Mouse (Mus musculus) WW6 (cell line): ENCODE results near the gene Krt8.

Experiments used
- DNase-seq: peaks from one replicate; pipeline ENCODE4 v3.0.0-alpha.2; 2013; ENCODE audit warnings: low read depth, low spot score

Gene Krt8

GRCm38 (mm10) chr15:102004189-102004588 lies at the start of gene Krt8:
Krt8 (minus strand) TSS chr15:102004482.
- DNase-seq = no peak

DNA sequence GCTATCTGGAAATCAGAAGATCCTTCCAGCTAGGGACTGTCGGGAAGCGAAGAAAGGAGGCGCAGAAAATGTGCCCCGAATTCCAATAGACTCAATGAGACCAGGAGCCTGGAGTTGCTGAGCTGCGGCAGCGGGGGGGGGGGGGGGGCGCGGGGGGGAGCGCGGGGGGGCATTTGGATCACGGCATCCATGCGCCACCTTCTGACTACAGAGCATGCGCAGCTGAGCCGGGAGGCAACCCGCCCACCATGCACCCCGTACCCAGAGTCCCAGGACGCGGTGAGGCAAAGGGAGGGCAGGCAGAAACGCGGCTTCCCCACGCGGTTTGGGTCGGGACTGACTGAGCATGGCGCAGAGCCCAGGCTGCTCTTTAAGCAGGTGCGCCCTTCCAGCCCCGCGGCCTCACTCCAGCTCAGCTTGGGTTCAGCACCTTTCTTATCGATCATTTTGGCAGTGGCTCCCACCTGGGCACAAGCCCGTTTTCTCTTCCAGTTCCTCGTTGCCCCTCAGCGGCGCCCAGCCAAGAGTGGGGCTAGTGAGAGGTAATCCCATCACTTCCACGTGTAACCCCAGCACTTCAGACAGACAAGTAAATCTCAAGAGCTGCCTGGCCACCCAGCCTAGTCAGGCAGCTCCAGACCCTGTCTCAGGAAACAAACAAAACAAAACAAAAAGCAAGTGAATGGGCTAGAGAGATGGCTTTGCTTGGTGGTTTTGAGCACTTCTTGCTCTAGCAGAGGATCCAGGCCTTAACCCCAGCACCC lies 47.8 kb upstream of the Krt8 start:
- DNase-seq = no peak

- no peak for DNase-seq
Measured at GRCm38 (mm10) chr15:102049871-102050270, 45.6 kb upstream of the Krt8 start.

- DNase-seq = no peak
Measured at GRCm38 (mm10) chr15:102048006-102048405, 43.7 kb upstream of the Krt8 start.

DNA sequence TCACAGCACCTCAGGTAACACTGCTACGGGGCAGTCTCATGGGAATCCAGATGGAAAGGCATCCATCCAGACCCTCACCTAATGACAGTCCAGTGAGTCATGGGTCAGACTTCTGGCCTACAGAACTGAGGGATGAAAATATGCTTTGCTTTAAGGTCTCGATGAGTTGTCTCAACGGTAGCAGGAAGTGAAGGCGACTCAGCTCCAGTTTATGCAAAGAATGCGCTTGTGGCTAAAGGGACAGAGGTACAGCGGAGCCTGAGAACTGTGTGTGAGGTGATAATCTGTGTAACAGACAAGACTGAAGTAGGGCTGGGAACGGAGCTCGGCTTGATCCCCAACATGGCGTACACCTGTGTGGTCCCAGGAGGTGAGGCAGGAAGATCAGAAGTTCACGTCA lies 41.4 kb upstream of the Krt8 start:
- no peak for DNase-seq

- DNase-seq = no peak
Measured at GRCm38 (mm10) chr15:102044745-102045144, 40.5 kb upstream of the Krt8 start.

DNA sequence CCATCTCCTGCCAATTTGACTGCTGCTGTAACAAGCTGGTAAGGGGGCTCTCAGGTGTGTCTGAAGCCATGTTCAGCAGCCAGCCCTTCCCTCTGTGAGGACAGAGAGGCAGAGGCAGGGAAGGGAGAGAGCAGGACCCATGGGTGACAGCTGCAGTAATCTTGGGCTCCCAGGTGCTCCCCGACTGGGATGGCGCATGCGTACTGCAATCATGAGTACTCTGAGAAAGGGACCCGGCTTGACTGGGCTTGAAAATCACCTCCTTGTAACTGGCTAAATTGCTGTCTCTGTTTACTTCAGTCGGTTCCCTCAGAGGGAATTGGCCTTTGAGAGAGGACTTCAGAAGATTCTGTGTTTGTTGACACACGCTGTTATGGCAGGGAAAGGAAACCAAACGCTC lies 37.7 kb upstream of the Krt8 start:
- DNase-seq = no peak

GRCm38 (mm10) chr15:102040277-102040676 lies 36.0 kb upstream of the Krt8 start:
- DNase-seq = no peak

- no peak for DNase-seq
Measured at GRCm38 (mm10) chr15:102034121-102035053, 30.1 kb upstream of the Krt8 start.

DNA sequence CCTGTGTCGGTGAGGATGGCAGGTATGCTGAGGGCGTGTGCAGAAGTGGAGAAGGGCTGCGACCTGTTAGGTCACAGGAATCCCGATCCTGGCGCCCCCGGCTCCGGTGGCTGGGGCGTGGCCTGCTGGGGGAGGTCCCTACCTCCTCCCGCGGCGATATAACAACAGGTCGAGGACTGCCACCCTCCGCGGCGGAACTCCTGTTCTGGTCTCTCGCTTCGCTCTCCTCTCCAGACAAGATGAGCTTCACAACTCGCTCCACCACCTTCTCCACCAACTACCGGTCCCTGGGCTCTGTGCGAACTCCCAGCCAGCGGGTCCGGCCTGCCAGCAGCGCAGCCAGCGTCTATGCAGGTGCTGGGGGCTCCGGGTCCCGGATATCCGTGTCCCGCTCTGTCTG lies 23.8 kb upstream of the Krt8 start, which contains the start of gene Krt18:
Krt18 (plus strand) TSS at position 141 of the 400 bp plus-strand sequence.
- DNase-seq = no peak

- DNase-seq = no peak
Measured at GRCm38 (mm10) chr15:102026430-102026829, 22.1 kb upstream of the Krt8 start.

- DNase-seq = no peak
Measured at GRCm38 (mm10) chr15:102025136-102025872, 21.0 kb upstream of the Krt8 start.

DNA sequence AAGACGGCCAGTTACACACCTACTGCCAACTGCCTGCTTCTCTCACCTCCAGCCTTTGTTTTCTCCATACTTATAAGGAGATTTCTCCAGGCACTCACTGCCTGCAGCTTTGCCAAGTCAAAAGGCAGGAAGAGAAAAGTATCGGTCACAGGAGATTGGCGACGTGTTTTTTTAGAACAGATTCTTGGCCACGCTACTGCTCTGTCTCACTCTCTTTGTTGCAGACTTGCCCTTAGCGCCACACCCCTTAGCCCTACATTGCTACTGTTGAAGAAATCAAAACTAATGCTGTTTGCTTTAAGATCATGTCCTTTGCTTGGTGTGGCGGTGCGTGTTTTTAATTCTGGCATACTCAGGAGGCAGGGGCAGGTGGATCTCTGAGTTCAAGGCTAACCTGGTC lies 19.6 kb upstream of the Krt8 start:
- DNase-seq = no peak

DNA sequence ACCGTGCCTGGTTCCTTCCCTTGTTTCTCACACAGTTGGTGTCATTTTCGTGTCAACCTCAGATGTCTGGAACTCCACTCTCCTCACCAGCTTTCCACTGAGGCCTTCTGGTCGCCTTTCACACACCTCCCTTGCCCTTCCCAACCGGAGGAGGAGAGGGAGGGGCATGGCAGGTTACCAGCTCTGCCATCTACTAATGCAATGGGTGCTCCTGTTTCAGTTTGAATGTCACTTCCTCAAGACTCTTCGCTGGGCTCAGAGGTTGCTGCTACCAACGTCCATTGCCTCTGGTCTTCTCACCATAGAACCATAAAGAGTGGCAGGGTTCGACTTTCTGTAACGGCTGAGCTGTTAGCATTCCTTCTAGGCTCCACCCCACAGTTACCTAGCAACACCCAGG lies 18.2 kb upstream of the Krt8 start:
- no peak for DNase-seq

DNA sequence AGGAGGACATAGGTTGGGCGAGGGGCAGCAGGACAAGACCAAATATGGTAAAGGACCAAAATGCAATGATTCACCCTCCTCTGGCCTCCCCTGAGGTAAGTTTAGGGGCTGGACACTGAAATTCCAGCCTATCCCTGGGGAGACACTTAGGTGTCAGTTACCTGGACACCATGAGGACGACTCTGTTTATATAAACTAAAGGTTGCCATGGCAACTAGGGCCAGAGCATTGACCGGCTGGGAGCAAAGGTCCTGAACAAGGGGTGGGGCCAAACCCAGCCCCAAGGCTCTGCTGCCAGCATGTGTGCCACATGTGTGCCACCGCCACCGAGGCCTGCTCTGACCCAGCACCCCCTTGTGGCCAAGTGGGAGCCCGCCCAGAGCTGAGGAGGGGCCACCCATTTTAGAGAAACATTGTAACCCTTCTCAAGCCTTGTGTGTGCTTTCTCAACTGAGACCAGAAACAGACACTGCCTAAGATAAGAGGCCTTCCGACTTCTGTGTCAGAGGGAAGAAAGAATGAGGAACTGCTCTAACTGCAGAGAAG lies 13.7 kb upstream of the Krt8 start:
- no peak for DNase-seq

- DNase-seq = no peak
Measured at GRCm38 (mm10) chr15:102016787-102017186, 12.5 kb upstream of the Krt8 start.

- no peak for DNase-seq
Measured at GRCm38 (mm10) chr15:102016096-102016495, 11.8 kb upstream of the Krt8 start.

DNA sequence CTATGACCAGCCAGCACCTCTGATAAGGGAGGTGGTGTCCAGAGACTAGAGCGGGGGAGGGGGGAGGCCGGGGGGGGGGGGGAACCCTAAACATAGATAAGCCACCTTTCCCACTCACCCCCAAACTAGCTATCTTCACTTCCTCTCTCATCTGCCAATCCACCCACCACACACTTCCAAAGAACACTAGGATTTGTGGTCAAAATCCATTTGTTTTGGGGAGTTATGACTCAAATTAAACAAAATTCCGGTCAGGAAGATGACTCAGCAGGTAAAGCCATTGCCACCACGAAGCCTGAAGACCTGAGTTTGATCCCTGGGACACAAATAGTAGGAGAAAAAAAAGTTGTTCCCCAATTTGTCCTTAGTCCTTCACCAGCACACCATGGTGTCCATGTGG lies 10.6 kb upstream of the Krt8 start:
- DNase-seq = no peak

- DNase-seq = no peak
Measured at GRCm38 (mm10) chr15:102013651-102014050, 9.4 kb upstream of the Krt8 start.

GRCm38 (mm10) chr15:102012260-102012765 lies 8.0 kb upstream of the Krt8 start:
- no peak for DNase-seq

DNA sequence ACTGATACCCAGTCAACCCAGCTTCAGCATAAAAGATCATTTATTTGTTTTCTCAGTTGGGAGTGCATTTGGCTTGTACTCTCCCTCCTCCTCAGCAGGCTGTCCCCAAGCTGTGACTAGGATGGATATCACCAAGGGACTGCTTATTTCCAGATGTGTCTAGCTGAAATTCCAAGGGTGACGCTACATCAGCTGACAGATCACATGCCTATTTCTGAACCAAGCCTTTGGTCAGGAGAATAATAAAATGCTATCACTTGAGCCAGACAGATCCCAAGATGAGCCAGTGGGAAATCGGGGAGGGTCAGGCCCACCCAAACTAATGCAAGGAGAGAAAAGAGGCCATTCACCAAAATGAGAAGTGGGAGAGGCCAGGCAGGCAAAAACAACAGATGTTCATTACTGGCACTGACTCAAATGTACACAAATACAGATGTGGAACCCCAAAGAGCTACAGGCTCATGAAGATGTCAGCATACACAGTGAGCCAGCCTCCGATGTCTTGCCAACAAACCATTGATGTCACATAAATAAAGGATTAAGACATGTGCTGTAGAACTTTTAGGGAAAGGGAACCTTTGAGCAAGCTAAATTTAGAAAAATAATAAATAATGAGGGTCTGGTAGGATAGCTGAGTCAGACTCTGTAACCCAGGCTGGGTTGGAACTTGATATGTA lies 6.4 kb upstream of the Krt8 start:
- no peak for DNase-seq
